Mouse (Mus musculus) embryonic facial prominence, embryonic 12.5 days (tissue): ENCODE data around the gene Pofut2. TPM values are rescaled to one million over a fixed set of nuclear protein-coding genes. Genes with fewer than 3 reads are reported as not detected.

Experiments used
- ATAC-seq: fragments of 200-750 bp; cut with Nextera tagmentation; 2 replicates; pipeline ENCODE4 v1.8.0; 2017; ENCODE audit not compliant: insufficient number of reproducible peaks, insufficient read depth, low FRiP score, low TSS enrichment
- H3K27ac ChIP-seq: fragments of 300-500 bp; sonication (generic); 2 replicates; pipeline ENCODE4 v1.5.1; 2016; ENCODE audit warnings: mild to moderate bottlenecking
- H3K27me3 ChIP-seq: fragments of 300-500 bp; sonication (generic); 2 replicates; pipeline ENCODE4 v1.6.1; 2016; ENCODE audit warnings: mild to moderate bottlenecking, moderate library complexity
- H3K36me3 ChIP-seq: fragments of 300-500 bp; sonication (generic); 2 replicates; pipeline ENCODE4 v1.6.1; 2016; ENCODE audit warnings: mild to moderate bottlenecking
- H3K4me1 ChIP-seq: fragments of 300-500 bp; sonication (generic); 2 replicates; pipeline ENCODE4 v1.6.1; 2016
- H3K4me2 ChIP-seq: fragments of 300-500 bp; sonication (generic); replicated peaks from 2 replicates; pipeline ENCODE4 v1.6.1; 2016; ENCODE audit warnings: mild to moderate bottlenecking, moderate library complexity
- H3K4me3 ChIP-seq: fragments of 300-500 bp; sonication (generic); 2 replicates; pipeline ENCODE4 v1.5.1; 2016; ENCODE audit warnings: mild to moderate bottlenecking
- H3K9ac ChIP-seq: fragments of 300-500 bp; sonication (generic); 2 replicates; pipeline ENCODE4 v1.6.1; 2016; ENCODE audit warnings: mild to moderate bottlenecking, moderate library complexity
- H3K9me3 ChIP-seq: fragments of 300-500 bp; sonication (generic); 2 replicates; pipeline ENCODE4 v1.6.1; 2016; ENCODE audit warnings: mild to moderate bottlenecking, moderate library complexity
- WGBS: fragments of 180-500 bp; shearing (Covaris S2); methylation state at CpG from one replicate; pipeline ENCODE4 v1.1.7; 2016; 5-methylcytosine and 5-hydroxymethylcytosine counted together
- polyA plus RNA-seq: library from polyadenylated mRNA; unstranded; fragments of >200 nt; fragmentation: Nextera tagmentation; extraction: Ambion mirVana; gene quantifications from 2 replicates; pipeline ENCODE4 v1.2.1, GENCODE M21; 2016

The Pofut2 gene
- polyA plus RNA-seq, 1 experiment from 2014 or later, result 109 TPM

GRCm38 (mm10) chr10:77300934-77301297 is 41.9 kb downstream of the Pofut2 start:
- 0 out of 2 replicates have a peak, but pooled peaks cover 3% of the 10 kb centered on the region for H3K36me3 ChIP-seq
- H3K4me1 ChIP-seq, result peaks cover 8% of the 10 kb centered on the region; the same call in 1 of the 2 replicates
- no peak overlapping the region for H3K4me3 ChIP-seq
- ATAC-seq, result no peak
- H3K27ac ChIP-seq, result no peak overlapping the region
- H3K4me2 ChIP-seq, result no peak overlapping the region
- no peaks in the 10 kb centered on the region for H3K9me3 ChIP-seq
- H3K9ac ChIP-seq, result no peak overlapping the region
- 90% methylated on average over 4 of the region's 4 CpGs for WGBS
- H3K27me3 ChIP-seq, result no peaks in the 10 kb centered on the region

GRCm38 (mm10) chr10:77304362-77304761 is 45.3 kb downstream of the Pofut2 start:
- no peak overlapping the region for H3K4me2 ChIP-seq
- H3K9ac ChIP-seq, result no peak overlapping the region
- ATAC-seq, result no peak
- H3K27ac ChIP-seq, result no peak overlapping the region
- no peak overlapping the region for H3K4me3 ChIP-seq
- H3K4me1 ChIP-seq, result peaks cover 8% of the 10 kb centered on the region; the same call in 1 of the 2 replicates
- no peaks in the 10 kb centered on the region for H3K27me3 ChIP-seq
- WGBS, result 83% methylated on average over 3 of the region's 3 CpGs
- no peaks in the 10 kb centered on the region for H3K9me3 ChIP-seq
- 0 out of 2 replicates have a peak, but pooled peaks cover 3% of the 10 kb centered on the region for H3K36me3 ChIP-seq

- no peak overlapping the region for H3K4me2 ChIP-seq
- no peak overlapping the region for H3K27ac ChIP-seq
- no peak for ATAC-seq
- no peak overlapping the region for H3K9ac ChIP-seq
- H3K4me3 ChIP-seq, result no peak overlapping the region
- no peaks in the 10 kb centered on the region for H3K27me3 ChIP-seq
- no peaks in the 10 kb centered on the region for H3K9me3 ChIP-seq
- H3K36me3 ChIP-seq, result 0 out of 2 replicates have a peak, but pooled peaks cover 3% of the 10 kb centered on the region
- peaks cover 8% of the 10 kb centered on the region; the same call in 1 of the 2 replicates for H3K4me1 ChIP-seq
- 39% methylated on average over 4 of the region's 4 CpGs for WGBS
Observed at GRCm38 (mm10) chr10:77304840-77305533, 46.0 kb downstream of the Pofut2 start.

GRCm38 (mm10) chr10:77305766-77306165 is 46.7 kb downstream of the Pofut2 start:
- H3K4me2 ChIP-seq, result no peak overlapping the region
- 86% methylated on average over 8 of the region's 8 CpGs for WGBS
- no peak overlapping the region for H3K4me3 ChIP-seq
- H3K9ac ChIP-seq, result no peak overlapping the region
- ATAC-seq, result no peak
- no peaks in the 10 kb centered on the region for H3K27me3 ChIP-seq
- 0 out of 2 replicates have a peak, but pooled peaks cover 3% of the 10 kb centered on the region for H3K36me3 ChIP-seq
- H3K9me3 ChIP-seq, result no peaks in the 10 kb centered on the region
- no peak overlapping the region for H3K27ac ChIP-seq
- peaks cover 12% of the 10 kb centered on the region; the same call in 1 of the 2 replicates for H3K4me1 ChIP-seq

- Histone ChIP-seq H3K4me1 (peaks cover 12% of the 10 kb centered on the region; the same call in 1 of the 2 replicates), H3K9ac (no peak overlapping the region), H3K4me3 (no peak overlapping the region), H3K4me2 (no peak overlapping the region), H3K9me3 (no peaks in the 10 kb centered on the region), H3K27ac (no peak overlapping the region), H3K36me3 (no peaks in the 10 kb centered on the region), H3K27me3 (no peaks in the 10 kb centered on the region)
- ATAC-seq, result no peak
- WGBS, result 75% methylated on average over 10 of the region's 10 CpGs
Observed at GRCm38 (mm10) chr10:77308978-77309377, 50.0 kb downstream of the Pofut2 start.

- Histone ChIP-seq H3K4me1 (0 out of 2 replicates have a peak, but pooled peaks cover 5% of the 10 kb centered on the region), H3K27ac (no peak overlapping the region), H3K9me3 (no peaks in the 10 kb centered on the region), H3K36me3 (no peaks in the 10 kb centered on the region), H3K4me3 (no peak overlapping the region), H3K9ac (no peak overlapping the region), H3K27me3 (no peaks in the 10 kb centered on the region), H3K4me2 (no peak overlapping the region)
- ATAC-seq, result no peak
- WGBS, result 79% methylated on average over 9 of the region's 9 CpGs
Observed at GRCm38 (mm10) chr10:77314711-77315266, 55.8 kb downstream of the Pofut2 start.

GRCm38 (mm10) chr10:77315682-77316081 is 56.7 kb downstream of the Pofut2 start:
- ATAC-seq, result no peak
- no peak overlapping the region for H3K4me3 ChIP-seq
- no peaks in the 10 kb centered on the region for H3K27me3 ChIP-seq
- no peak overlapping the region for H3K27ac ChIP-seq
- H3K4me1 ChIP-seq, result 0 out of 2 replicates have a peak, but pooled peaks cover 1% of the 10 kb centered on the region
- H3K9ac ChIP-seq, result no peak overlapping the region
- H3K9me3 ChIP-seq, result no peaks in the 10 kb centered on the region
- H3K4me2 ChIP-seq, result no peak overlapping the region
- no peaks in the 10 kb centered on the region for H3K36me3 ChIP-seq
- WGBS, result 91% methylated on average over 2 of the region's 2 CpGs

Other genes with a start within 250 kb of the Pofut2 start
- 27.5 and 35.2 TPM in 2 replicates for gene Slc19a1, start 227.0 kb upstream of the Pofut2 start, polyA plus RNA-seq
- 122 and 127 TPM in 2 replicates for gene Col18a1, start 92.7 kb upstream of the Pofut2 start, polyA plus RNA-seq
- 6.6 and 8.2 TPM in 2 replicates for gene Adarb1, start 159.1 kb downstream of the Pofut2 start, polyA plus RNA-seq